Mouse (Mus musculus): ENCODE results near the gene Gm42688. TPM values are rescaled to one million over a fixed set of nuclear protein-coding genes. Genes with fewer than 3 reads are reported as not detected.

The Gm42688 gene
- polyA plus RNA-seq, 1 experiment, result 10.3 TPM

GRCm38 (mm10) chr6:83142211-83142731, 40.9 kb downstream of the Gm42688 start:
- peak; percentile 32 for DNase-seq (ENCODE audit: low read depth)
- TF ChIP-seq POLR2A (IDR thresholded peaks at IDR 0.05; ENCODE audit: borderline replicate concordance, extremely low read depth, insufficient read depth, insufficient read length, poor library complexity, severe bottlenecking) (no peak), CTCF (IDR thresholded peaks at IDR 0.05; ENCODE audit: borderline replicate concordance, extremely low read depth, insufficient read depth, insufficient read length) (no peak)

- no peak for DNase-seq (ENCODE audit: low read depth)
Measured at GRCm38 (mm10) chr6:83142886-83143285, 41.5 kb downstream of the Gm42688 start.

GRCm38 (mm10) chr6:83145209-83145608, 43.8 kb downstream of the Gm42688 start:
- no peak for TF ChIP-seq CTCF (IDR thresholded peaks at IDR 0.05; ENCODE audit: borderline replicate concordance, extremely low read depth, insufficient read depth, insufficient read length)
- TF ChIP-seq POLR2A (IDR thresholded peaks at IDR 0.05; ENCODE audit: borderline replicate concordance, extremely low read depth, insufficient read depth, insufficient read length, poor library complexity, severe bottlenecking), result no peak
- DNase-seq (ENCODE audit: low read depth), result no peak

More at GRCm38 (mm10) chr6:83142886-83143285, 41.5 kb downstream of the Gm42688 start:
- TF ChIP-seq CTCF (IDR thresholded peaks at IDR 0.05; ENCODE audit: borderline replicate concordance, extremely low read depth, insufficient read depth, insufficient read length), result no peak
- TF ChIP-seq POLR2A (IDR thresholded peaks at IDR 0.05; ENCODE audit: borderline replicate concordance, extremely low read depth, insufficient read depth, insufficient read length, poor library complexity, severe bottlenecking), result no peak

- TF ChIP-seq POLR2A (IDR thresholded peaks at IDR 0.05; ENCODE audit: borderline replicate concordance, extremely low read depth, insufficient read depth, insufficient read length, poor library complexity, severe bottlenecking), result no peak
- no peak for TF ChIP-seq CTCF (IDR thresholded peaks at IDR 0.05; ENCODE audit: borderline replicate concordance, extremely low read depth, insufficient read depth, insufficient read length)
- DNase-seq (ENCODE audit: low read depth), result no peak
Measured at GRCm38 (mm10) chr6:83145805-83146204, 44.4 kb downstream of the Gm42688 start.

GRCm38 (mm10) chr6:83147280-83147679, 45.9 kb downstream of the Gm42688 start:
- DNase-seq (ENCODE audit: low read depth), result no peak
- TF ChIP-seq POLR2A (IDR thresholded peaks at IDR 0.05; ENCODE audit: borderline replicate concordance, extremely low read depth, insufficient read depth, insufficient read length, poor library complexity, severe bottlenecking) (no peak), CTCF (IDR thresholded peaks at IDR 0.05; ENCODE audit: borderline replicate concordance, extremely low read depth, insufficient read depth, insufficient read length) (no peak)

GRCm38 (mm10) chr6:83151721-83152120, 50.3 kb downstream of the Gm42688 start:
- no peak for DNase-seq (ENCODE audit: low read depth)
- no peak for TF ChIP-seq CTCF (IDR thresholded peaks at IDR 0.05; ENCODE audit: borderline replicate concordance, extremely low read depth, insufficient read depth, insufficient read length)
- TF ChIP-seq POLR2A (IDR thresholded peaks at IDR 0.05; ENCODE audit: borderline replicate concordance, extremely low read depth, insufficient read depth, insufficient read length, poor library complexity, severe bottlenecking), result no peak

GRCm38 (mm10) chr6:83153038-83153437, 51.6 kb downstream of the Gm42688 start:
- no peak for TF ChIP-seq CTCF (IDR thresholded peaks at IDR 0.05; ENCODE audit: borderline replicate concordance, extremely low read depth, insufficient read depth, insufficient read length)
- TF ChIP-seq POLR2A (IDR thresholded peaks at IDR 0.05; ENCODE audit: borderline replicate concordance, extremely low read depth, insufficient read depth, insufficient read length, poor library complexity, severe bottlenecking), result no peak
- DNase-seq (ENCODE audit: low read depth), result no peak

- TF ChIP-seq POLR2A (IDR thresholded peaks at IDR 0.05; ENCODE audit: borderline replicate concordance, extremely low read depth, insufficient read depth, insufficient read length, poor library complexity, severe bottlenecking) (no peak), CTCF (IDR thresholded peaks at IDR 0.05; ENCODE audit: borderline replicate concordance, extremely low read depth, insufficient read depth, insufficient read length) (no peak)
- DNase-seq (ENCODE audit: low read depth), result no peak
Measured at GRCm38 (mm10) chr6:83153485-83153884, 52.1 kb downstream of the Gm42688 start.

- DNase-seq (ENCODE audit: low read depth), result peak; percentile 50
- no peak for TF ChIP-seq CTCF (IDR thresholded peaks at IDR 0.05; ENCODE audit: borderline replicate concordance, extremely low read depth, insufficient read depth, insufficient read length)
- TF ChIP-seq POLR2A (IDR thresholded peaks at IDR 0.05; ENCODE audit: borderline replicate concordance, extremely low read depth, insufficient read depth, insufficient read length, poor library complexity, severe bottlenecking), result no peak
Measured at GRCm38 (mm10) chr6:83155552-83156238, 54.3 kb downstream of the Gm42688 start.

GRCm38 (mm10) chr6:83156259-83156684, 54.9 kb downstream of the Gm42688 start, which contains the start of the genes Wdr54 and 1700003E16Rik:
Wdr54 (minus strand) TSS chr6:83156397.
1700003E16Rik (plus strand) TSS chr6:83156404.
- DNase-seq (ENCODE audit: low read depth), result peak; percentile 94
- TF ChIP-seq POLR2A (IDR thresholded peaks at IDR 0.05; ENCODE audit: borderline replicate concordance, extremely low read depth, insufficient read depth, insufficient read length, poor library complexity, severe bottlenecking) (no peak), CTCF (IDR thresholded peaks at IDR 0.05; ENCODE audit: borderline replicate concordance, extremely low read depth, insufficient read depth, insufficient read length) (no peak)

GRCm38 (mm10) chr6:83159456-83159855, 58.0 kb downstream of the Gm42688 start:
- peak; percentile 82 for DNase-seq (ENCODE audit: low read depth)

More at GRCm38 (mm10) chr6:83159456-83159855, 58.0 kb downstream of the Gm42688 start:
- TF ChIP-seq CTCF (IDR thresholded peaks at IDR 0.05; ENCODE audit: borderline replicate concordance, extremely low read depth, insufficient read depth, insufficient read length), result peak; percentile 18; the same call in 1 of the 2 replicates

Other genes starting within 250 kb of the Gm42688 start
- gene Sema4f, start 161.8 kb upstream of the Gm42688 start, polyA plus RNA-seq (2012; rRNA removed), result 21.3 and 23.9 TPM in 2 replicates
- gene M1ap, start 154.7 kb upstream of the Gm42688 start, polyA plus RNA-seq (2012; rRNA removed), result 0.05 and 0.15 TPM in 2 replicates
- gene Dok1, start 68.1 kb upstream of the Gm42688 start, polyA plus RNA-seq (2012; rRNA removed), result 2.7 and 2.9 TPM in 2 replicates
- gene Loxl3, start 67.4 kb upstream of the Gm42688 start, polyA plus RNA-seq (2012; rRNA removed), result 6.7 and 7.3 TPM in 2 replicates
- 222 and 386 TPM in 2 replicates for gene Aup1, start 47.1 kb upstream of the Gm42688 start, polyA plus RNA-seq (2012; rRNA removed)
- gene Htra2, start 46.3 kb upstream of the Gm42688 start, polyA plus RNA-seq (2012; rRNA removed), result 63.4 and 99.1 TPM in 2 replicates
- gene Dqx1, start 43.8 kb upstream of the Gm42688 start, polyA plus RNA-seq (2012; rRNA removed), result 1.0 and 1.8 TPM in 2 replicates
- gene Tlx2, start 31.3 kb upstream of the Gm42688 start, polyA plus RNA-seq (2012; rRNA removed), result 0.31 TPM in 1 of 2 replicates, not detected in the other
- 39.8 and 66.1 TPM in 2 replicates for gene Pcgf1, start 23.7 kb upstream of the Gm42688 start, polyA plus RNA-seq (2012; rRNA removed)
- gene Lbx2, start 15.2 kb upstream of the Gm42688 start, polyA plus RNA-seq (2012; rRNA removed), result 0.29 and 0.78 TPM in 2 replicates
- 10.4 and 12.8 TPM in 2 replicates for gene Ccdc142, start within 50 bp of the Gm42688 start, polyA plus RNA-seq (2012; rRNA removed)
- 99.0 and 142 TPM in 2 replicates for gene Mrpl53, start 7.4 kb downstream of the Gm42688 start, polyA plus RNA-seq (2012; rRNA removed)
- 45.3 and 63.1 TPM in 2 replicates for gene Mogs, start 13.9 kb downstream of the Gm42688 start, polyA plus RNA-seq (2012; rRNA removed)
- 298 and 440 TPM in 2 replicates for gene Wbp1, start 19.9 kb downstream of the Gm42688 start, polyA plus RNA-seq (2012; rRNA removed)
- 43.4 and 47.9 TPM in 2 replicates for gene Ino80b, start 23.8 kb downstream of the Gm42688 start, polyA plus RNA-seq (2012; rRNA removed)
- gene Rtkn, start 33.8 kb downstream of the Gm42688 start, polyA plus RNA-seq (2012; rRNA removed), result 28.9 and 30.7 TPM in 2 replicates
- gene Wdr54, start 54.8 kb downstream of the Gm42688 start, polyA plus RNA-seq (2012; rRNA removed), result 21.2 and 31.4 TPM in 2 replicates
- 2.9 and 4.1 TPM in 2 replicates for gene 1700003E16Rik, start 54.8 kb downstream of the Gm42688 start, polyA plus RNA-seq (2012; rRNA removed)
- gene Dctn1, start 64.3 kb downstream of the Gm42688 start, polyA plus RNA-seq (2012; rRNA removed), result 217 and 252 TPM in 2 replicates
- gene Slc4a5, start 118.2 kb downstream of the Gm42688 start, polyA plus RNA-seq (2012; rRNA removed), result 2.1 and 7.0 TPM in 2 replicates
- gene Mthfd2, start 224.3 kb downstream of the Gm42688 start, polyA plus RNA-seq (2012; rRNA removed), result 18.8 and 19.6 TPM in 2 replicates
- gene Mob1a, start 224.4 kb downstream of the Gm42688 start, polyA plus RNA-seq (2012; rRNA removed), result 27.0 and 27.1 TPM in 2 replicates
- gene Bola3, start 247.5 kb downstream of the Gm42688 start, polyA plus RNA-seq (2012; rRNA removed), result 18.9 and 28.5 TPM in 2 replicates

Data from brain, embryonic 14.5 days (tissue).